Mouse (Mus musculus) gastrocnemius, postnatal 4 days (tissue): Measurements from ENCODE around the gene Scaper. TPM values are rescaled to one million over a fixed set of nuclear protein-coding genes. Genes with fewer than 3 reads are reported as not detected.

Experiments
- DNase-seq, 2 experiments: peaks; one replicate each; pipeline ENCODE4 v3.0.0; 2021 to 2022; ENCODE audit warnings: low spot score in 2 of 2, mixed read lengths in 2 of 2
- total RNA-seq, 2 experiments: library from RNA; stranded (reverse); gene quantifications; 2 replicates each; pipeline ENCODE4 v1.2.3; 2021

Scaper gene
- total RNA-seq, 2 experiments from 2014 or later: 14.1 to 14.3 TPM

- DNase-seq: no peak
These were observed 328.2 kb downstream of the Scaper start for GRCm38 (mm10) chr9:55609751-55610150.

- no peak for DNase-seq
These were observed 329.0 kb downstream of the Scaper start for GRCm38 (mm10) chr9:55608701-55609531.

GRCm38 (mm10) chr9:55598594-55598993, 339.3 kb downstream of the Scaper start:
- no peak for DNase-seq

- no peak for DNase-seq
These were observed 351.8 kb downstream of the Scaper start for GRCm38 (mm10) chr9:55586141-55586540.

- DNase-seq: no peak
These were observed 356.5 kb downstream of the Scaper start for GRCm38 (mm10) chr9:55581414-55581813.

GRCm38 (mm10) chr9:55576571-55576970, 361.3 kb downstream of the Scaper start:
- no peak for DNase-seq

- DNase-seq: no peak
These were observed 366.8 kb downstream of the Scaper start for GRCm38 (mm10) chr9:55571071-55571470.

- no peak for DNase-seq
These were observed 369.3 kb downstream of the Scaper start for GRCm38 (mm10) chr9:55568466-55569159.

- no peak for DNase-seq
These were observed 377.0 kb downstream of the Scaper start for GRCm38 (mm10) chr9:55560960-55561359.

GRCm38 (mm10) chr9:55554986-55555385, 382.9 kb downstream of the Scaper start:
- DNase-seq: no peak

- no peak for DNase-seq
These were observed 388.5 kb downstream of the Scaper start for GRCm38 (mm10) chr9:55549302-55549890.

GRCm38 (mm10) chr9:55548871-55549270, 389.0 kb downstream of the Scaper start:
- no peak for DNase-seq

GRCm38 (mm10) chr9:55546176-55547010, 391.5 kb downstream of the Scaper start:
- peak in 1 of 2 experiments; percentile 40 for DNase-seq

GRCm38 (mm10) chr9:55545556-55546175, 392.3 kb downstream of the Scaper start:
- DNase-seq: peak in 1 of 2 experiments; percentile 17

GRCm38 (mm10) chr9:55544861-55545555, 392.9 kb downstream of the Scaper start:
- DNase-seq: peak in 1 of 2 experiments; percentile 28

GRCm38 (mm10) chr9:55543703-55544401, 394.1 kb downstream of the Scaper start:
- peak in 1 of 2 experiments; percentile 40 for DNase-seq

GRCm38 (mm10) chr9:55543336-55543702, 394.6 kb downstream of the Scaper start:
- no peak for DNase-seq

- no peak for DNase-seq
These were observed 395.3 kb downstream of the Scaper start for GRCm38 (mm10) chr9:55542366-55543325.
